Mouse (Mus musculus): Measurements from ENCODE around the gene Ninl.

DNA sequence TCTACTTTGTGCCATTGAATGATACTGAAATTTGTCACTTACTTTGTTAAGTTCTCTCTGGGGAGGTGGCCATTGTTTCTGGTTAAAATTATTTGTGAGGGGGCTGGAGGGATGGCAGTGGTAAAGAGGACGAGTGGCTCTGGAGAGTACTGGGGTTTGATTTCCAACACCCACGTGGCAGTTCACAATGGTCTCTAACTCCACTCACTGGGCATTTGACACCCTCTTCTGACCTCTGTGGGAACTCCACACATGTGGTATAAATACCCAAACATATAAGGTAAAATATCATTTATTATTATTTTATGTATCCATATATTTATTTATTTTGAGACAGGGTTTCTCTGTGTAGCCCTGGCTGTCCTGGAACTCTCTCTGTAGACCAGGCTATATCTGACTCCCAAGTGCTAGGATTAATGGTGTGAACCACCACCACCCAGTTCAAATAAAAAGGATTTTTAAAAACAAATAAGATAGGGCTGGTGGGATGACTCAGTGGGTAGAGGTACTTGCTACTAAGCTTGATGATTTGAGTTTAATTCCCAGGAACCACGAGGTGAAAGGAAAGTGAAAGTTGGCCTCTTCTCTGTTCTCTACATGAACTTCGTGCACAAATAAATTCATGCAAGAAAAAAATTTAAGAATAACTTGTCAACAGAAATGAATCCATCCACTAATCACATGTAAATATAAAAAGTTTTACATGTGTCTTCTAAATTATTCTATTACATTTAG lies 124.2 kb downstream of the Ninl start:
- TF ChIP-seq CTCF (IDR thresholded peaks at IDR 0.05; ENCODE audit: control insufficient read depth, insufficient read depth, insufficient read length) (no peak), MYOD1 (IDR thresholded peaks at IDR 0.05; ENCODE audit: control insufficient read depth, insufficient read length, low read depth) (no peak), FOSL1 (IDR thresholded peaks at IDR 0.05; ENCODE audit: insufficient read depth, low read length, poor library complexity, severe bottlenecking) (no peak)
